Mouse (Mus musculus): ENCODE data around the gene Arhgap11a.

DNA sequence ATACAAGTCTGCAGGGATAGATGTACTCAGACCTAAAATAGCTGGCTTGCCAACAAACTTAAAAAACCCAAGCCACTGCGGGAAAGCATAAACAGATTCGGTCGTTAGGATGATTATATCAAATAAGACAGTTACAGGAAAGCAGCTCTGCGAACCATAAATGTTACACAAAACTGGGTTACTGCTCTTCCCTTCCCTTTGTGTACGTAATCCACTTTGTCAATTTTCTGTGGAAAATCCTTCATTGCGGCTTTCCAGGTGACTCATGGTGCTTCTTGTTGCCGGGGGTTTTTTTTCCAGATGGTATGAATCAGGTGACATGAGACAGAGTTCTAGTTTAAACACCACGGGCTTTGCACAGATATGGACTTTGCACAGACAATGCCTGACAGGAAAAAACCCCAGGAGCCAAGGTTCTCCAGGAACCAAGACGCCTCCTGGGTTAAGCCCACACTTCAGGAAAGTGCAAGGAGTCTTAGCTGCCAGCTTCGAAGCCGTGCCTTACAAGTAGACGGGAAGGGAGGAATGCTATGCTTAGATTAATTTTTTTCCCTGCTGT is 27.2 kb downstream of the Arhgap11a start:
- TF ChIP-seq POLR2A (IDR thresholded peaks at IDR 0.05; ENCODE audit: insufficient read depth, low read depth, low read length) (no peak), CTCF (IDR thresholded peaks at IDR 0.05; ENCODE audit: insufficient read depth, low read depth, low read length) (no peak)
